Mouse (Mus musculus) CH12.LX (cell line): ENCODE measurements at regions not wholly inside any gene's neighbourhood (a gene's known extent, or its start where the extent isn't known, plus 50 kb on each side); places are given as distances from the start of the nearest gene placed in this dataset.
"Not testable (repeated sequence)": the region's sequence is repeated elsewhere in the genome, so short reads cannot be mapped to it uniquely, and the experiment has no call there.

Experiments used
- CHD2 ChIP-seq: IDR thresholded peaks from 2 replicates; pipeline ENCODE4 v1.6.1; 2011; ENCODE audit warnings: low read length, improper control_type of control experiment
- CTCF ChIP-seq, 2 experiments: IDR thresholded peaks in 1 of 2; conservative IDR thresholded peaks in 1 of 2; 2 replicates each; pipeline ENCODE4 v1.5.1; 2011 to 2012; ENCODE audit warnings: low read depth in 2 of 2, low read length in 2 of 2, improper control_type of control experiment in 1 of 2, inconsistent platforms in 1 of 2, mild to moderate bottlenecking in 1 of 2, moderate library complexity in 1 of 2
- IRF4 ChIP-seq: IDR thresholded peaks from 2 replicates; pipeline ENCODE4 v1.6.1; 2014; ENCODE audit warnings: low read depth, mild to moderate bottlenecking, inconsistent platforms, low read length, improper control_type of control experiment
- MAX ChIP-seq: IDR thresholded peaks from 2 replicates; pipeline ENCODE4 v1.6.1; 2011; ENCODE audit warnings: low read length, improper control_type of control experiment
- NELFE ChIP-seq: IDR thresholded peaks from 2 replicates; pipeline ENCODE4 v1.6.1; 2011; ENCODE audit warnings: low read depth, low read length, improper control_type of control experiment
- POLR2A ChIP-seq: IDR thresholded peaks from 2 replicates; pipeline ENCODE4 v1.6.1; 2011; ENCODE audit warnings: low read depth, mild to moderate bottlenecking, improper control_type of control experiment, low read length
- TCF12 ChIP-seq: IDR thresholded peaks from 2 replicates; pipeline ENCODE4 v1.6.1; 2014; ENCODE audit warnings: low read depth, mild to moderate bottlenecking, inconsistent platforms, low read length, improper control_type of control experiment

DNA sequence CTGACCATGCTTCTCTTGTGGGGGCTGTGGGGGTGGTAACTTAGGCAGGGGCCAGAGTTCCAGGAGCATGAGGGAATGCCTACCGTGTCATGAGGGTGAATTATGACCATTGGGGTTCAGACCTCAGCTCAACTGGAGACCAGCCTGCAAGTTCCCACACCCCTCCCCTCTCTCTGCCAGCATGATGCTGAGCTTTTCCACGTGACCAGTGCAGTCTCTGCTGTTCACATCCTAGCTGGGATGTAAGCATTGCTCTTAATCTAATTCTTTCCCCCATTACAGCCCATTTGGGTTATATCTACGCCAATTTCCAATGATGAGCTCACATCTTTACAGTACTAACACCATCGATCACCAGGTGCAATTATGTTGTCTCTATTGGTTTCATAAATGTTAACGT lies 120.6 kb upstream of the Kctd3 start:
- not testable (repeated sequence) for TF ChIP-seq NELFE; CTCF (conservative IDR thresholded peaks at IDR 0.05 in 1 of 2, IDR thresholded peaks at IDR 0.05 in 1 of 2; ENCODE audit: low read depth in 2 of 2, low read length in 2 of 2); TCF12; IRF4; MAX; POLR2A; CHD2
